Mouse (Mus musculus) hindbrain, embryonic 10.5 days (tissue): ENCODE data around the gene Zfp69. TPM values are rescaled to one million over a fixed set of nuclear protein-coding genes. Genes with fewer than 3 reads are reported as not detected.

Source experiments
- DNase-seq: peaks from one replicate; pipeline ENCODE4 v3.0.0-alpha.2; 2017; ENCODE audit warnings: low spot score
- H3K27ac ChIP-seq: fragments of 300-500 bp; sonication (generic); 2 replicates; pipeline ENCODE4 v1.5.1; 2016; ENCODE audit warnings: mild to moderate bottlenecking, moderate library complexity
- H3K27me3 ChIP-seq: fragments of 300-500 bp; sonication (generic); 2 replicates; pipeline ENCODE4 v1.6.1; 2016; ENCODE audit warnings: mild to moderate bottlenecking; ENCODE audit not compliant: poor library complexity, insufficient read depth, severe bottlenecking
- H3K36me3 ChIP-seq: fragments of 300-500 bp; sonication (generic); 2 replicates; pipeline ENCODE4 v1.6.1; 2016; ENCODE audit warnings: mild to moderate bottlenecking, moderate library complexity
- H3K4me1 ChIP-seq: fragments of 300-500 bp; sonication (generic); replicated peaks from 2 replicates; pipeline ENCODE4 v1.6.1; 2016; ENCODE audit warnings: mild to moderate bottlenecking
- H3K4me3 ChIP-seq: fragments of 300-500 bp; sonication (generic); 2 replicates; pipeline ENCODE4 v1.5.1; 2016; ENCODE audit warnings: mild to moderate bottlenecking, moderate library complexity
- H3K9me3 ChIP-seq: fragments of 300-500 bp; sonication (generic); 2 replicates; pipeline ENCODE4 v1.6.1; 2016; ENCODE audit warnings: mild to moderate bottlenecking, moderate library complexity
- WGBS: fragments of 180-500 bp; shearing (Covaris S2); methylation state at CpG from one replicate; pipeline ENCODE4 v1.1.7; 2016; 5-methylcytosine and 5-hydroxymethylcytosine counted together
- polyA plus RNA-seq: library from polyadenylated mRNA; unstranded; fragments of >200 nt; fragmentation: Nextera tagmentation; extraction: Ambion mirVana; gene quantifications from 2 replicates; pipeline ENCODE4 v1.2.1, GENCODE M21; 2016

Zfp69 gene
- polyA plus RNA-seq, 1 experiment from 2014 or later: 9.2 TPM

DNA sequence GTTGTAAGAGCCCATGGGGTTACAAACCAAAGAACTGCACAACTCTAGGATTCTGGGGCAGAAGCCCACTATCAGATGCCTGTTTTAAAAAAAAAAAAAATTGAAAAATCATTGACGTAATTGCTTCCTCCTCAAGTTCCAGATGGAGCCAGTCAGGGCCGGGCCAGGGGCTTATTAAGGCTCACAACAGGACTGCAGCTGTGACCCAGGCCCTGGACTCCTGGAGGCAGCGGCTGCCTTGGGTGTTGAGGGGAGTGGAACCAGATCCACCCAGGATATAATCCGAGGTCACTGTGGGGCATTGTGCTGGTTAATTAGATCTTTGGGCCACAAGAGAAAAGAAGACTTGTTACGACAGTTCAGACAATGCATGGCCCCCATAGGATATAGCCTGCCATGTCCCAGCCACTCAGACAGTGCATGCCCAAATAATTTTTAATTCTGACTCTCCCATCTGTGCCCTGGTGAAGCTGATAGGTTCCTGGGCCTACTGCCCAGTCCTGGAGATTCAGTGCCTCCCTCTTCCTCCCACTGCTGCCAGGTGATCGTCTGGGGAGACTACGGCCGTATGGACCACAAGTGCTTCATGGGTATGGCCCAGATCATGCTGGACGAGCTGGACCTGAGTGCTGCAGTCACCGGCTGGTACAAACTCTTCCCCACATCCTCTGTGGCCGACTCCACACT lies 60.6 kb downstream of the Zfp69 start:
- 64% methylated on average over 11 of the region's 11 CpGs for WGBS
- Histone ChIP-seq H3K27me3 (no peaks in the 10 kb centered on the region), H3K27ac (peak overlapping the region; percentile 70), H3K4me3 (no peak overlapping the region), H3K36me3 (no peaks in the 10 kb centered on the region), H3K4me1 (peaks cover 50% of the 10 kb centered on the region), H3K9me3 (no peaks in the 10 kb centered on the region)
- DNase-seq: peak; percentile 41

GRCm38 (mm10) chr4:120888884-120889283 lies 62.6 kb downstream of the Zfp69 start:
- Histone ChIP-seq H3K27me3 (no peaks in the 10 kb centered on the region), H3K9me3 (no peaks in the 10 kb centered on the region), H3K36me3 (no peaks in the 10 kb centered on the region), H3K4me1 (peaks cover 50% of the 10 kb centered on the region), H3K4me3 (no peak overlapping the region), H3K27ac (peak overlapping the region; percentile 19)
- DNase-seq: no peak
- 67% methylated on average over 8 of the region's 8 CpGs for WGBS

DNA sequence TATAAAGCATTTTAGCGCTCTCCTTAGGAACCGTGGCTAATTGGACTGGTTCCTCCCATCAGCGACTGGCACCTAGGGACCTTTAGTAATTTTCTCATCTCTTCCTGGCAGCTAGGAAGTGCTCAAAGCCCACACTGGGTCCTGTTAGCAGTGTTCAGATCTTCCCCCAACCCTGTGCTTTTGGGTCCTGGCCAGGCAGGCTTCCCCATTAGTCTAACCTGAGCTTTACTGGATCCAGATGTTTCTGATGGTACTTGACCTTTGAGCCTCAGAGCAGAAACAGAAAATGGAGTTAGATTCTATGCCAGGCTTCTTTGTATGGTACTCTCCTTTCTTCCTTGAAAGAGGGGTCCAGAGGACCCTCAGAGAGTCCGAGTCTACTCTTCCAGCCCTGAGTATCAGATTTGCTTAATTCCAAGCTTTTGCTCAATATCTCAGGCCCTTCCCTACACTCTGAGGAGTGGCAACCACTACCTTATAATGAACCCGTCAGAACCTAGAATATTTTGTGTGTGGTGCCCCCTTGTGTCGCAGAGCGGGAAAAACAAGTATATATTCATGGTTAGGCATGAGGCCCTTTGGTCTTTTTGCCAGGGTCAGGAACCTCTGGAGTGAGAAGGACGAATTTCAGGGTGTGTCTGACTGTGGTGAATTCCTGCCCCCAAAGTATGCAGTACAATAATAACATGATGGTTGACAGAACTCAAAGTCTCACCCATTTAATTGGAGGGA lies 64.0 kb downstream of the Zfp69 start:
- H3K36me3 ChIP-seq: no peaks in the 10 kb centered on the region
- no peaks in the 10 kb centered on the region for H3K27me3 ChIP-seq
- H3K9me3 ChIP-seq: no peaks in the 10 kb centered on the region
- WGBS: 30% methylated on average over 8 of the region's 8 CpGs
- H3K27ac ChIP-seq: no peak overlapping the region
- DNase-seq: peak; percentile 63
- no peak overlapping the region for H3K4me3 ChIP-seq
- peaks cover 46% of the 10 kb centered on the region for H3K4me1 ChIP-seq

GRCm38 (mm10) chr4:120886811-120887210 lies 64.7 kb downstream of the Zfp69 start:
- 85% methylated on average over 5 of the region's 5 CpGs for WGBS
- H3K27me3 ChIP-seq: no peaks in the 10 kb centered on the region
- no peak overlapping the region for H3K27ac ChIP-seq
- DNase-seq: no peak
- no peaks in the 10 kb centered on the region for H3K9me3 ChIP-seq
- H3K4me3 ChIP-seq: no peak overlapping the region
- no peaks in the 10 kb centered on the region for H3K36me3 ChIP-seq
- H3K4me1 ChIP-seq: peaks cover 46% of the 10 kb centered on the region

DNA sequence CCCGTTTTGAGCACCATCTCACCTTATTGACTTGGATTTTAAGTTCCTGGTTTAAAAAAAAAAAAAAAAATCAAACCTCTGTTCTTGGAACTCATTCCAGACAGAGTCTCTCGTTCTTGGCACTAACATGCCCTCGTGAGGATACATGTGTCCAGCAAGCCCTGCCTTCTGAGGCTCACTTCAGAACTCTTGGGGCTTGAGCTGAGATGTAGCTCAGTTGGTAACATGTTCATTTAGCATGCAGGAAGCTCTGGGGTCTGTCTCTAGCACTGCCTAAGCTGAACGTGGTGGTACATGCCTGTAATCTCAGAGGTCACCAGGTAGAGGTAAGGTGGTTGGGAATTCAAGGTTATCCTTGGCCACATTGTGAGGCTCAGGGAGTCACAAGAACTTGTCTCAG lies 65.4 kb downstream of the Zfp69 start:
- H3K9me3 ChIP-seq: no peaks in the 10 kb centered on the region

DNA sequence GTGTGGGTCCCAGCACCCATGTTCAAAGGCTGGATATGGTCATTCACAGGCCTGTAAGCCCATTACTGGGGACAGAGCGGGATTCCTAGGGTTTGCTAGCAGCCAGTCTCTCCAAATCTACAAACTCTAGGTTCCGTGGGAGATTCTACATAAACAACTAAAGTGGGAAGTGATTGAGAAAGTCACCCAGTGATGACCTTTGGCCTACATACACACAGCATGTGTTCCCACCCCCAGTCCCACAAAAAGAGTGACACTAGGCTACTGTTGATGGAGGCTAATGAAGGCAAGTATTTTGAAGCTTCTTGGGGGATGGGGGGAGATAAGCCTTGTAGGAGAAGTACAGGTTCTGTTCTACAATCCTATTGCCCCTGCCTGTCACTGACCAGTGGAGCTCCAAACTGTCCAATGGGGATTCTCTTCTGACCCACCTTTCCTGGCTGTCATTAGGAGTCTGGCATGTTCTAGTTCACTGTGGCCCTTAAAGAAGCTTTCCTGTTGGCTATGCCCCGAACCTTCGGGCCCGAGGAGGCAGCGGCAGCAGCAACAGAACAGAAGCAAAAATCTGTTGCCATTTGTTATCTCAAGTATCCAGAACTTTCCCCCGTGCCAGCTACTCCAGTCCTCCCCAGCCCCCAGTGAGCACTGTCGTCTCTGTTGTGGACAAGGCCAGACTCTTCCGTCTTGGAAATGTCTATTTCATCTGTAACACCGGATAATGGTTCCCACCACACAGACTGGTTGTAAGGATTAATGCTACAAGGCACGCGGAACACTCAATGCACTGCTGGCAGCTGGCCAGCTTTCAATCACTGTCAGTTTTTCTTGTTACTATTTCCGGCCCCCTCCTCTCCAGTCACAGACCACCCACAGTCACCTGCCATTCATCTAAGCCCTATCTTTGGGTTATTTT lies 66.0 kb downstream of the Zfp69 start:
- no peak overlapping the region for H3K4me3 ChIP-seq
- no peak overlapping the region for H3K27ac ChIP-seq
- H3K9me3 ChIP-seq: no peaks in the 10 kb centered on the region
- no peaks in the 10 kb centered on the region for H3K27me3 ChIP-seq
- WGBS: 58% methylated on average over 13 of the region's 13 CpGs
- no peak for DNase-seq
- H3K36me3 ChIP-seq: no peaks in the 10 kb centered on the region
- H3K4me1 ChIP-seq: peaks cover 46% of the 10 kb centered on the region

More for the DNA sequence above, 65.4 kb downstream of the Zfp69 start:
- Histone ChIP-seq H3K27ac (no peak overlapping the region), H3K27me3 (no peaks in the 10 kb centered on the region), H3K4me1 (peaks cover 47% of the 10 kb centered on the region), H3K36me3 (no peaks in the 10 kb centered on the region), H3K4me3 (no peak overlapping the region)
- 46% methylated on average over 4 of the region's 4 CpGs for WGBS
- DNase-seq: no peak

- Histone ChIP-seq H3K4me1 (peaks cover 49% of the 10 kb centered on the region), H3K36me3 (no peaks in the 10 kb centered on the region), H3K4me3 (no peak overlapping the region; the same call in 1 of the 2 replicates), H3K27me3 (no peaks in the 10 kb centered on the region), H3K9me3 (no peaks in the 10 kb centered on the region), H3K27ac (peak overlapping the region; percentile 35)
- DNase-seq: peak; percentile 55
- 38% methylated on average over 5 of the region's 5 CpGs for WGBS
Measured at GRCm38 (mm10) chr4:120882002-120882625, 69.4 kb downstream of the Zfp69 start.

DNA sequence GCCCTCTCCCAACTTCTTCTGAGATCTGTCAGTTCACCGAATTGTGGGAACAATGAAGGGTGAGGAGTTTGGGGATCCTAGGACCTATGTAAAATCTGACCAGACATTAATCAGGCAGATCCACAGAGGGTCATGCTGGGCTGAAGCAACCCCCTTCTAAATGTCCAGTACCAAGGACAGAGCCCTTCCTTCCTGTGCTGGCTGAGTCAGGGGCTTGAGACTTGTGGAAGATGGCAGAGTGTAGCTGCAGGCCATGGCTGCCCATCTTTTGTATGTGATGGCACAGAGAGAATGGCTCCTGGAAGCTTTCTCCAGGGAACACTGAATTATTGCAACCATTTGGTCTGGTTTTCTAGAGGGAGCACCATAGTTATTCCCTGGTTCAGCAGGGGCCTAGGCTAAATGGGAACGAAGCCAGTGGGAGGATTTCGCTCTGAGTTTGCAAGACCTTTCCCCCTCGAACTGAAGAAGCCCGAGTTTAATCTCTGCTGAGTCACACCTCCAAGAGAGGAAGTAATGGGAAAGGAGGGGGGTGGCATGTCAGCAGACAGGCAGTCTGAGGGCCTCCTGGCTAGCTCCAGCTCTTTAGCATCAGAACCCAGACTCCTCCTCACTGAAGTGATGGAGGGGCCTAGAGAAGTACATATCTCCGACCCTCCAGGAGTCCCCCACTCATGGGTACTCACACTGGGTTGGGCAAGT lies 70.6 kb downstream of the Zfp69 start:
- DNase-seq: no peak
- H3K4me1 ChIP-seq: peaks cover 50% of the 10 kb centered on the region
- H3K27ac ChIP-seq: peak overlapping the region; percentile 13; the same call in 1 of the 2 replicates
- H3K27me3 ChIP-seq: no peaks in the 10 kb centered on the region
- no peaks in the 10 kb centered on the region for H3K9me3 ChIP-seq
- H3K36me3 ChIP-seq: no peaks in the 10 kb centered on the region
- H3K4me3 ChIP-seq: no peak overlapping the region
- 74% methylated on average over 6 of the region's 6 CpGs for WGBS

Other genes starting within 250 kb of the Zfp69 start
- gene Kcnq4, start 203.1 kb downstream of the Zfp69 start, polyA plus RNA-seq: 3.9 and 4.6 TPM in 2 replicates
- gene Nfyc, start 120.1 kb downstream of the Zfp69 start, polyA plus RNA-seq: 124 and 135 TPM in 2 replicates
- 3.9 and 5.2 TPM in 2 replicates for gene Rims3, start 96.9 kb downstream of the Zfp69 start, polyA plus RNA-seq
- 32.3 and 34.8 TPM in 2 replicates for gene Exo5, start 26.7 kb downstream of the Zfp69 start, polyA plus RNA-seq
- gene Smap2, start 65.5 kb upstream of the Zfp69 start, polyA plus RNA-seq: 15.2 and 19.2 TPM in 2 replicates
- gene Col9a2, start 87.7 kb upstream of the Zfp69 start, polyA plus RNA-seq: 6.4 and 6.5 TPM in 2 replicates
- 27.9 and 29.6 TPM in 2 replicates for gene Zmpste24, start 146.5 kb upstream of the Zfp69 start, polyA plus RNA-seq
- not detected in 2 replicates for gene Tmco2, start 157.5 kb upstream of the Zfp69 start, polyA plus RNA-seq